Mouse (Mus musculus): ENCODE data around the gene 9030612E09Rik. TPM values are rescaled to one million over a fixed set of nuclear protein-coding genes. Genes with fewer than 3 reads are reported as not detected.
A peak's percentile ranks its signal among the peaks of the same experiment; 100 is the strongest.

Gene 9030612E09Rik
- polyA plus RNA-seq, 1 experiment from 2014 or later, result 1.6 TPM

- Histone ChIP-seq H3K27ac (peak overlapping the region; percentile 58), H3K4me1 (replicated peaks; ENCODE audit: control insufficient read depth, insufficient read depth, low read length) (peaks cover 16% of the 10 kb centered on the region), H3K9me3 (ENCODE audit: control insufficient read depth, low read length) (no peaks in the 10 kb centered on the region), H3K27me3 (ENCODE audit: control insufficient read depth, insufficient read depth, low read length) (no peaks in the 10 kb centered on the region), H3K36me3 (replicated peaks; ENCODE audit: control insufficient read depth, insufficient read depth) (no peaks in the 10 kb centered on the region), H3K4me3 (replicated peaks; ENCODE audit: low read length) (peak overlapping the region; percentile 81), H3K9ac (peak overlapping the region; percentile 65), H3K4me2 (replicated peaks) (peak overlapping the region; percentile 86)
- DNase-seq (ENCODE audit: low spot score) (no peak), ATAC-seq (ENCODE audit: low FRiP score) (peak; percentile 54)
- WGBS, result under 1% methylated on average over 25 of the region's 25 CpGs
Measured at GRCm38 (mm10) chr10:43221659-43222058, 47.2 kb downstream of the 9030612E09Rik start.

GRCm38 (mm10) chr10:43223391-43223790, 48.9 kb downstream of the 9030612E09Rik start:
- 88% methylated on average over 2 of the region's 2 CpGs for WGBS

More at GRCm38 (mm10) chr10:43223391-43223790, 48.9 kb downstream of the 9030612E09Rik start:
- Histone ChIP-seq H3K36me3 (replicated peaks; ENCODE audit: control insufficient read depth, insufficient read depth) (no peaks in the 10 kb centered on the region), H3K27ac (no peak overlapping the region), H3K9ac (no peak overlapping the region), H3K9me3 (ENCODE audit: control insufficient read depth, low read length) (no peaks in the 10 kb centered on the region), H3K4me1 (replicated peaks; ENCODE audit: control insufficient read depth, insufficient read depth, low read length) (peaks cover 16% of the 10 kb centered on the region), H3K4me3 (replicated peaks; ENCODE audit: low read length) (no peak overlapping the region), H3K4me2 (replicated peaks) (no peak overlapping the region), H3K27me3 (ENCODE audit: control insufficient read depth, insufficient read depth, low read length) (no peaks in the 10 kb centered on the region)
- DNase-seq (ENCODE audit: low spot score) (no peak), ATAC-seq (ENCODE audit: low FRiP score) (no peak)

Other genes with a start within 250 kb of the 9030612E09Rik start
- 16.0 and 16.8 TPM in 2 replicates for gene Sobp, start 174 bp upstream of the 9030612E09Rik start, polyA plus RNA-seq (2014; fragmentation: Nextera tagmentation; extraction: Ambion mirVana)
- gene Pdss2, start 46.8 kb downstream of the 9030612E09Rik start, polyA plus RNA-seq (2014; fragmentation: Nextera tagmentation; extraction: Ambion mirVana), result 15.0 and 16.9 TPM in 2 replicates